Mouse (Mus musculus): ENCODE results near the gene P2ry2. TPM values are rescaled to one million over a fixed set of nuclear protein-coding genes. Genes with fewer than 3 reads are reported as not detected.

The P2ry2 gene
- 0.44 and 0.51 TPM in 2 replicates for polyA plus RNA-seq (2012; rRNA removed)

DNA sequence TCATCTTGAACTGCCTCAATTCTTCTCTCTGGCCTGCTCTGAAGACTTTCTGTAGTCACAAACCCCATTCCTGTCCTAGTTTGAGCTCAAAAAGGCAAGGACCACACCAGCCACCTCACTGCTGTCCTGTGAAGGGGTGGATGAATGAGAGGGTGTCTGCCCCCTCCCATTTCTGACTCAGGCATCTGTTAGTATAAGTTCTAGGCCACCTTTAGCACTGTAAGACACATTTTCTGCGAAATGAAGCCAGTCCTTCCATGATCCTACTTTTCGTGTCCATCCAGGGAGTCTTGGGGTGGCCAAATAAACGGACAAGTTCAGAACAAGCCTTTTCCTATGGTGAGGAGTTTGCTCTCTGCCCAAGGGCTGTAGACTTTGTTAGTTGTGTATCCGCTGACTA, at the start of gene P2ry2:
P2ry2 (minus strand) TSS at position 326 of the 400 bp plus-strand sequence.

DNA sequence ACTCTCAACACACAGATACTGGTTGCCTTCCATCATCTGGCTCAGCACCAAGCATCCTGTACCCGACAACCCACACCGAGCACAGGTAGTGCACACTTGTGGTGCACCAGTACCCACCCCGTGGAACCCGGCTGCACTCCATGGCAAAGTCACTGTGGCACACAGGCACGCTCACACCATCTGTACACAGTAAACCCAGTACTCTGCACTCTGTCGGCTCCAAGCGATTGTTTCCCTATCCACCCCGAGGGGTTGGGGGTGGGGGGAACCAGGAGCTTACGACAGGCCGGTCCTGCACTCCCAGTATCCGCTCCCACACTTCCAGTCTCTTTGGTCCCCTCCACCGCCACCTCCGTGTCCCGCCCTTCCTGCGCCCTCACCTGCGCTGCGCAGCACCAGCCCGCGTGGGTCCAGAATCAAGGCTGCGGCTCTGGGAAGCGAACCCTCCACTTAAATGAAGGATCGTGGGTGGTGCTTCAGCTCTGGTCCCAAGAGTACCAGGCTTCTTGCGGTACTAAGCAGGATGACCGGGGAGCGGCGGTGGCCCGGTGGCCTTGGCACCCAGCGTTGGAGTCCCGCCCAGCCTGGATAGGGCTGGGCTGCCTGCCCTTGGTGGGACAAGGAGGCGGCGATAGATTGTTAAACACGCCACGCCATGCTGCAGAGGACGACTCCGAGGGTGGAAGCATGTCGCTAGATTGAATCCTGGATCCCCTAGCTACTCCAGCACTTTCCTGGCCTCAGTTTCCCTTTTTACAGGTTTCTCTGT, 38.3 kb downstream of the P2ry2 start, which contains the start of gene P2ry6:
P2ry6 (minus strand) TSS at position 515 of the 769 bp plus-strand sequence.

Other genes with a start within 250 kb of the P2ry2 start
- gene Relt, start 149.4 kb downstream of the P2ry2 start, polyA plus RNA-seq (2012; rRNA removed) = 14.9 and 17.3 TPM in 2 replicates
- 1.7 TPM in 2 replicates for gene Arhgef17, start 80.8 kb downstream of the P2ry2 start, polyA plus RNA-seq (2012; rRNA removed)
- gene P2ry6, start 38.2 kb downstream of the P2ry2 start, polyA plus RNA-seq (2012; rRNA removed) = 1.7 and 2.4 TPM in 2 replicates
- 3.4 and 4.0 TPM in 2 replicates for gene Fchsd2, start 80.0 kb upstream of the P2ry2 start, polyA plus RNA-seq (2012; rRNA removed)